Mouse (Mus musculus) lung, postnatal 0 days (tissue): Measurements from ENCODE around the gene Tnfsf8.

ENCODE experiments used
- CTCF ChIP-seq: IDR thresholded peaks from 2 replicates; pipeline ENCODE4 v1.5.1; 2016; ENCODE audit warnings: antibody characterized with exemption, mild to moderate bottlenecking
- EP300 ChIP-seq: IDR thresholded peaks from 2 replicates; pipeline ENCODE4 v1.6.1; 2016; ENCODE audit warnings: antibody characterized with exemption, mild to moderate bottlenecking, control low read depth

DNA sequence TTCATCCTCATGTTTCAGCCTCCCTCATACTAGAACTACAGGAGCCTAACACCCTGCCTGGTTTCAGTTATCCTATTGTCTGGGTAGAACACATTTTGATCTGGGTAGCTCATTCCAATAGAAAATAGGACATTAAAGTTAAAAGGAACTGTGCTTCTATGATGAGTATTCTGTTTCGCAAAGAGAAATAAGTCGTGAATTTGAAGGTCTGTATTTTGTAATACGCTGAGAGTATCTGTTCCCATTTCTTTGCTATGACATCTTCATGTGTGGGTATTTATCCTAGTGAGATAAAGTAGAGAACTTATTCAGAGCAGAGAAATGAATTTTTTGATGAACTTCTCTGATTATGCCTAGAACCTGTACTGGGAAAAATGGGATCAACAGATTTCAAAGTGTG lies 68.8 kb downstream of the Tnfsf8 start:
- no peak for TF ChIP-seq EP300
- no peak for TF ChIP-seq CTCF
